Mouse (Mus musculus) C2C12 (cell line): ENCODE measurements around the gene Ccdc73.

ENCODE experiments used
- CTCF ChIP-seq: IDR thresholded peaks from one replicate; pipeline ENCODE4 v1.5.1; 2011; ENCODE audit not compliant: control insufficient read depth, insufficient read depth, insufficient read length
- MYOG ChIP-seq: IDR thresholded peaks from one replicate; pipeline ENCODE4 v1.6.1; 2011; ENCODE audit not compliant: control insufficient read depth, insufficient read length; ENCODE audit errors: extremely low read depth
- USF1 ChIP-seq: IDR thresholded peaks from one replicate; pipeline ENCODE4 v1.6.1; 2011; ENCODE audit warnings: low read depth, mild to moderate bottlenecking, control low read depth, moderate library complexity

- TF ChIP-seq CTCF (no peak), MYOG (no peak), USF1 (no peak)
These were observed 148.8 kb downstream of the Ccdc73 start for GRCm38 (mm10) chr2:105016192-105016966.
